Mouse (Mus musculus) B cell, adult 2 months (primary cell): ENCODE measurements around the gene 1110004F10Rik.

Source experiments
- DNase-seq, 2 experiments: peaks; one replicate each; pipeline ENCODE4 v3.0.0; 2022

Gene 1110004F10Rik

DNA sequence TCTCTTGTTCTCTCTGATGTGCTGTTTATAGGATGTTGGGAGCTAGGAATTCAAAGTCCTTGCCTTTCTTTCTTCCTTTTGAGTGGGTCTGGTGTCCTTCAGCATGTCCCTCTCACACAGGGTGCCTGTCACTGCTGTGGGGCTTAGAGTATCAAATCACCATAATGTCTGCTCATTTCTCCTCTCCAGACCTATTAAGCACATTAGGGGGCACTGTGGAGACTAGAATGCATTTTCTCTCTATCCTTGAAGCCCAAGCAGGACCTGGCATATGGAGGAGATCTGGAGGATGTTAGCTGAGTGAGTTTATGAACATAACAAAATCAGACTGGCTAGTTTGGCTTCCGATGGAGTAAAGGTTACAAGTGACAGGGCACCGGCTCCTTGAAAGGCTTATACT lies 107.9 kb downstream of the 1110004F10Rik start:
- no peak for DNase-seq

- no peak for DNase-seq
Measured at GRCm38 (mm10) chr7:116149568-116149967, 110.4 kb downstream of the 1110004F10Rik start.

DNA sequence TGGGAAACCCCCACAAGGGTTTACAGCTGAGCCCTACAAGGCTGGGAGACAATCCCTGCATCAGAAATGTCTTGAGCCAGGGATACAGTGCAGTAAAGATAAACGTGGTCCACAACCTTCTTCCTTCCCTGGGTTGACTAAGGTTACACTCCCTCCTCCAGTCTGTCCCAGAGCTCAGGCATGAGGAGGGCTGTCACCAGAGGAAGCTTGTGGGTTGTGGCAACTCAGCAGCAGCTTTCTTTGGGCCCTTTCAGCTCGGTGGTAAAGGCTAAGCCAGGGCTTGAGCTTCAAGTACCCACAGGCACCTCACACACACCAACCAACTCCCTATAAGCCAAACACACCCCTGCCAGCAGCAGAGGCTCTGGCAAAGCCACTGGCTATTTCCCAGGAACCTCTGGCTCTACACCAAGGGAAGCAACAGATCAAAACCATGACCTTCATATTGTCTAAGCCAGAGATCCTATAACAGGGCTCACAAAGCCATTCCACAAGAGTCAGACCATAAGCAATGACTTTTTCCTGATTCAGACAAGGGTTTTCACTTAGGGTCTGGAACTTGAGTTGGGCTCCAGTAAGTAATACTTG lies 114.7 kb downstream of the 1110004F10Rik start:
- DNase-seq = no peak
